Mouse (Mus musculus) cerebellum, postnatal 36 days (tissue): Measurements from ENCODE around the gene Calcr.
"Not testable (repeated sequence)": the region's sequence is repeated elsewhere in the genome, so short reads cannot be mapped to it uniquely, and the experiment has no call there.

Experiments
- DNase-seq, 2 experiments: peaks; one replicate each; pipeline ENCODE4 v3.0.0; 2021 to 2022; ENCODE audit warnings: mixed read lengths in 2 of 2

The Calcr gene

DNA sequence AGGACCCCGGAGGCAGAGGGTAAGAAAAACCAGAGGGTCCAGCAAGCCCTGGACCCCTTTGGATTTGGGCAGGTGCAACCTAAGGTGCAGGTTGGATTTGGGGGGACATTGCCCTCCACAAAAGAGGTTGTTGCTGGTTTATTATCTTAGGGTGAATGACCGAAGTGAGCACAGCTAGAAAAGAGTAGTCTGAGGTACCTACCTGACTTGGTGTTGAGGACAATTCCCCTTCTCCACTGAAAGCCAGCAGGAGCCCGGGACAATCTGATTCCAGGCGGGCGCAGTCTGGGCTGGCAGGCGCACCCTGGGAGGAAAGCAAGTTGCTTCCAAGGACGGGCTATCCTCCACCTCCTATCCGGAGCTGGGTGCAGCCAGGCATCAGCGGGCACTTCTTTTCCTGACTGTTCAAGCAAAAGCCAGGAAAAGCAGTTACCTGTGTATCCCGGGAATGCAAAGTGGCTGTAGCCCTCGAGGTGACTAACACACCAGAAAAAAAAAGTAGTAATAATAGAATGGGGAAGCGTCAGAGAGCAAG, at the start of gene Calcr:
Calcr (minus strand) TSS at position 485 of the 535 bp plus-strand sequence.
- DNase-seq: no peak

DNA sequence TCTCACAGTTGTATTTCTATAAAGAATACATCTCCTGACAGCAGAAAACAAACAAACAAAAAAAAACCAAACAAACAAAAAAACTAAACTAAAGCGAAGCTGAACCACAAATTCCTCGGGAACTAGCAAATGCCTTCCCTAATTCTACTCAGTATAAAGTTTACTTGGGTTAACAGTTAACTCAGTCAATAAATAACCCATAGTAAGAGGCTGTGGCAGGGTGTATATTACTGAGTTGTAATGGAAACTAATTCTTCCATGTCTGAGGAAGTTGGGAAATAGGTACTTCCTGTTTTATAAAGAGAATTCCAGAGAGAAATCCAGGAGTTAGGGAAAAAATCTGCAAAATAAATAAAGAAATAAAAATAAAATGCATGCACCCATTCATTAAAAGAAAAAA, 3.0 kb upstream of the Calcr start:
- no peak for DNase-seq

DNA sequence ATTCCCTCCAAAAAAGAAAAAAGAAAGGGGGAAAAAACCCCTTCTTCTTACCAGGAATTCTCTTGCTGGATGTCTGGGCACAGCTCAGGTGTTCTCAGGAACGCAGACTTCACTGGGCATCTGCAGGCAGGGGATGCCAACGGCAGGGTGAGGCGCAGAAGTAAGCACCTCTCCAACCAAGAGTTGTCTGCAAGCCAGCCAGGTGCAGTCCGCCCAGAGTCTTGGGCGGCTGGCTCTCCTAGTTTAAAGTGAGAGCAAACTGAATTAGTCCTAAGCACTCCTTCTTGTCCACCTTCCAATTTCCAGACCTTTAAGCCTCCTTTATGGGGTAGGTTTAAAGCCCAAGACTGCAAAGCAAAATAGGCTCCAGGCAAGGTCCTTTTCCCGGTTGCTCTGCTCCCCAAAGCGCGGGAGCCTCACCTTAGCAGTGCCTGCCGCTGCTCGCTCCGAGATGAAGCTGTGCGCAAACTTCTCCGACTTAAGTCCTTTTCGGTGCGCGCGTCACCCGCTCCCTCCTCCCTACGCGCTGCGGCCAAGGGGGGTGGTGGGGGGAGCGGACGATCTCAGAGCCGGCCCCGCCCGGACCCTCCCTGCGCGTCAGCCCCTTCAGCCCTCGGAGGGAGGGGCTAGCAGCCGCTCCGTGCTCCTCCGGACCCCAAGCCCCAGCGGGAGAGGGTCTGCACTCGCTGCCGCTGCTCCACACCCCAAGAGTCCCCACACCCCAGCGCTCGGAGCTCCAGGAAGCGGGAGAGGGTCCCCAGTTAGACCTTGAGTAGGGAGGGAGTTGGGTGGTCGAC, 1.1 kb downstream of the Calcr start:
- no peak for DNase-seq

DNA sequence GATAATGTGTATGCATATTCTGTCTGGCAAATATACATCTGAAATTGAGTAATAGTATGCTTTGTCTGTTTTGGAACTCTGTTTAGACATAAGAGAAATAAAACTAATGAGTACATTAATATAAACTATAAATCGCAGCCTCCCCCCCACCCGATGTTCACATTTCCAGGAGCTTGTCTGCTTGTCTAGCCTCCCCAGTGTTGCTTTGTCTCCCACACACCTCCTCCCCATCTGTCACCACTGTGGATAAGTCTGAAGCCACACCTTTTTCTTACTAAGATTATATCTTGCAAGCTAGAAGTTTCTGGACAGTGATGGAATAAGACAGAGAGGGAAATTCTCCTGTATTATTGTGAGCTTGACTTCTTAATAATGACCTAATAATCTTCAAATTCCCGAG, 12.9 kb downstream of the Calcr start:
- no peak for DNase-seq

DNA sequence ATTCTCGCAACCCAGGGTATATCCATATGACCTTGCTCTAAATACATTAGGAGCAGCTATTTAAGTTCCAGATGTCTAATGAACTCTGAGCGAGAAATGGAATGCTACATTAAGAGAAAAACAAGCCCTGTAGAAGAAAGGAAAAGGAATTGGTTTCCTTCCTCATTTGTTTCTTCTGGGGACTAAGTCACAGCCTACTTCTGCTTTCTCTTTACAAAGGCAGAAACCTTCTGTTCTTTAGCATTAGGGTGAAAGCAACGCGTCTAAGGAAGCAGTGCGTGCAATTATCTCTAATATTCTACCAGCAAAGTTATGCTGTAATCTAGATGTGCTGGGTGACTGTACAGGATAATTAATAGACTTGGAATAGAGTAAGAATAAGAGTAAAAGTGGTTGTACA, 14.9 kb downstream of the Calcr start:
- no peak for DNase-seq

DNA sequence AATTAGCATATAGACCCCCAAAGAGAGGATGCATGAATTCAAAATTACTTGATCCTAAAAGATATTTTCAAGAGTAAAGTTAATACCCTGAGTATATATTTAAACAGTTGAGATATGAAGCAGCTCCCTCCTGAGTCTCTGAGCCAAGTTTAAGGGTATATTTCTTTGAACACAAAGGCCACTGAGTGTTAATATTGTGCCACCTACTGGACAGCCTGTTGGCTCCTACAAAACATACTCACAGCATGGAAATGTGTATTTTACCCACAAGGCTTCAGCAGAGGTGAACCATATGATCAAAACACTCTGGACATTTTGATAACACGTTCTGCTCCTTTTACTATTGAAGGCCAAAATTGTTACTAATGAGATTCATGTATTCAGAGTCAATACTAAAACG, 19.0 kb downstream of the Calcr start:
- DNase-seq: no peak

DNA sequence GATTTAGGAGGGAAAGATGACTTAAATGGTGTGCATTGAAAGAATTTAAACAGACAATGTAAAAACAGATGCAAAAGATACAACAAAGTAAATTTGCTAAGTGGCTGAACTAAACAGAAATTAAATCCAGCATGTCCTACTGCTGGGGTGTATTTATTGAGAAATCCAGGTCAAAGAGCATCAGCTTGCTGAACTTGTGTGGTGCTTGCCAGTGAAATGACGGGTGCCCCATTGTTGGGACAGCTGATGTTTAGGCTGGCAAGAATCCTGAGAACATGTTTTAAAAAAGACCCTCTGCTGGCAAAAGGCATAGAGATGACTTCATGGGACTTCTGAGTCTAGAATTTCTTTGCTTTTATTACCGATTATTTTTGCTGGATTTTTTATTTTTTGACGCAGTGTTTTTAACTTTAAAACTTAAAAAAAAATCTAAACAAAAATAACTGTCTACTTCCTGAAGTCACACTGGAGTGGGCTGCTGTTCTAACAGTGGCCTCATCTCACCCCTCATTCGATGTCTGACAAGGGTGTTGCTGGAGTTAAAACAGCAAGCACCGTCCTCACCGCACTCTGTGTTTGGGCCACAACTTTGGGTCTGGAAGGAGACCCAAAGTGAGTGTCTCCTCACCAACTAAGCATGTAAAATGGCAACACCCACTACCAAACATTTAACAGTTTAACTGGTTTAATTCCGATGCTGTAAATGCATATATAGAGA, 22.4 kb downstream of the Calcr start:
- DNase-seq: no peak

DNA sequence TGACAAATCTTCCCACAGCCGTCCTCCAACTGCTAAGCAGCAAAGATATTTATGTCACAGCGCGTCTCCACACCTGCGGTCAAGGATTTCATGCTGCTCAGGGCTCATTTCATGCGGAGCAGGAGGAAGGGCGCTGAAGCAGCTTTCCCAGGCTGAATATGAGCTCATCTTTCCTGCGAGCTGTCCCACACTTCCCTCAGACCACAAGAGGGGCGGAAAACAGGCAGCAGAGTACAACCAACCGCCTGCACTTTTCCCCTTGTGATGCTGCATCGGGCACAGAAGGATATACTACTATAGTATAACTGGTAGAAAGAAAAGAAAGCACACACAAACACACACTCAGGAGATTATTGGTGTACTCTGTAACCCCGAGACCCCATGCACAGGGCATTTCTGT, 23.2 kb downstream of the Calcr start:
- DNase-seq: no peak

DNA sequence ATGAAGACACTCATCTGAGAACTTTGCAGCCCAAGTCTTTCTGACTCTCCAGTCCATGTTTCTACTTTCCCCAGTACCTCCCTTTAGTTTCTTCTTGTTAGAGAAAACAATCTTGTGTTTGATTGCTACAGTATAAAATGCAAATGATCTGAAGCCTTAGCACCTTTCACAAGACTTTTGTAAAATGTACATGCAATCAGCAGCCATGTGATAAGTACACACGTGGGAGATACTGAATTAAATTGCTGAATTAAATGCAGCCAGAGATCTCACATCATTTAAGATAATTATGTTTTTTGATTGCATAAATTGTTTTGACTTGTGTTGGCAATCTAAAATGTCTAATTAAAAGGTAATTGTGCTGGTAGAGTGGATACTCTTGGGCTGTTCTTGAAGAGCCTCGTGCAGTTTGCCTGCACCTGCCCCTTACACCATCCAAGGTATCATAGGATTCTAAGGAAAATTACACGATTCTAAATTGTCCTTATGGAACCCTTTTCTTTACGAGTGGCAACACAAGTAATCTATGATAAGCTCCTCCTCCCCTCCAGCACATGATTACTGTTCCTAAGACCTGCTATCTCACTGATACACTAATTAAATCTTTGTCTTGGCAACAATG, 34.2 kb downstream of the Calcr start:
- no peak for DNase-seq

DNA sequence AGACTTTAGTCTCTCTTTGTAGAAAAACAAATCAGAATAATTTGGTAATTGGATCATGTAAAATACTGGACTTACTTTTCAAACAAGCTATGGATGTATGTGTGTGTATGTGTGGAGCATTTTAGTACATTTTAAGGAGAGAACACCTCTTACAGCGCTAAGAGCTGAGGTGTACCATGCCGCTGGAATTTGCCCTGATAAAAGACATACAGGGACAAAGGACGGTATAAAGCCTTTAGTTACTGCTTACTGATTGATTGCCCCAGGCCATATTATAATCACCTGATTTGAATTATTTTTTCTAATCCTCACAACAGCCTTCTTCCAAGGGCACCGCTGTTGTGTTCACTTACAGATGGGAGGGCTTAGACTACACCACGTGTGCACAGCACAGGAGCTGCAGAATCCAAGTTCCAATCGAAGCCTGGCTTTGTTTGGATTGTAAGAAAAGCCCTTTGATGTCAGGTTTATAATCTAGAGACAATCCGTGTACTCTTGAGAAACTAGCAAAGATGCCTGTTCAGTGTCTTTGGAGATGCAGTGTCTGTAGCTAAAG, 76.3 kb downstream of the Calcr start:
- no peak for DNase-seq

DNA sequence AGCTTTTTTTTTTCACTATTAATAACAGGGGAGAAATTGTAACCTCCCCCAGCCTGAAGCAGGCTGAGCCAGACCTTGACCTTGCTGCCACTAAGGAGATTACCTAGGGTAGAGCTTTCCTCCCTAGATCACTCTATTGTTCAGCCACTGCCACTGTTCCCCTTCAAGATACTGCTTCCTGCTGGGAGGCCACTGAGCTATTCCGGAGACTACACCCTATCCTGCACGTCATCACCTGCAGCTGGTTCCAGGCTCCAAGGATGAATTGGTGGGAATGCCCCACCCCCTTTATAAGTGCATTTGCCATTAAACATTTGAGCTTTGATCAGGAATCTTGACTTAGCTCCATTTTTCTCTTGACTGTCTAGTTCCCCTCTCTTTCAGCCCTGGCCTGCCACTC, 86.2 kb downstream of the Calcr start:
- not testable (repeated sequence) for DNase-seq

DNA sequence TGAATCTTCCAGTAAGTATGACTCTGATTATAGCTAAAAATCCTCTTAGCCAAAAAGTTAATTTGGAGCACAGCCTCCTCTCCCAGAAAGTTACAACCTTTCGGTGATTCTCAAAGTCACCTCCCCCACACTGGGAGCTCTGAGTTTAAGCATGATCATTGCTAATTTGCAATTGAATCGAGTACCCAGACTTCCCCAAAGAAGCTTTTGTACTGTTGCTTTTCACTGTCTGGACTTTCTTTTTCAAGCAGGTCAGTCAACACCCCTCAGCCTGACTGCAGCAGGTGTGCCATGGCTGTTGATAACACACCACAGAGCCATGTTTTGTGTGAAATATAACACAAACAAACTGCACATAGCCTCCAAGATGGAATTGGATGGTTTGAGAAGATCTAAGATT, 86.7 kb downstream of the Calcr start:
- DNase-seq: no peak

DNA sequence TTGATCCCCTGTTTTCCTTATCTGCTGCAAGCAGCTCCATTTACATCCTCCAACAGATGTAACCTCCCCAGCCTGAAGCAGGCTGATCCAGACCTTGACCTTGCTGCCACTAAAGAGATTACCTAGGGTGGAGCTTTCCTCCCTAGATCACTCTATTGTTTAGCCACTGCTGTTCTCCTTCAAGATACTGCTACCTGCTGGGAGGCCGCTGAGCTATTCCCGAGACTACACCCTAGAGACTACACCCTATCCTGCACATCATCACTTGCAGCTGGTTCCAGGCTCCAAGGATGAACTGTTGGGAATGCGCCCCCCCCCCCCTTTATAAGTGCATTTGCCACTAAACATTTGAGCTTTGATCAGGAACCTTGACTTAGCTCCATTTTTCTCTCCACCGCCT, 92.6 kb downstream of the Calcr start:
- DNase-seq: not testable (repeated sequence)

DNA sequence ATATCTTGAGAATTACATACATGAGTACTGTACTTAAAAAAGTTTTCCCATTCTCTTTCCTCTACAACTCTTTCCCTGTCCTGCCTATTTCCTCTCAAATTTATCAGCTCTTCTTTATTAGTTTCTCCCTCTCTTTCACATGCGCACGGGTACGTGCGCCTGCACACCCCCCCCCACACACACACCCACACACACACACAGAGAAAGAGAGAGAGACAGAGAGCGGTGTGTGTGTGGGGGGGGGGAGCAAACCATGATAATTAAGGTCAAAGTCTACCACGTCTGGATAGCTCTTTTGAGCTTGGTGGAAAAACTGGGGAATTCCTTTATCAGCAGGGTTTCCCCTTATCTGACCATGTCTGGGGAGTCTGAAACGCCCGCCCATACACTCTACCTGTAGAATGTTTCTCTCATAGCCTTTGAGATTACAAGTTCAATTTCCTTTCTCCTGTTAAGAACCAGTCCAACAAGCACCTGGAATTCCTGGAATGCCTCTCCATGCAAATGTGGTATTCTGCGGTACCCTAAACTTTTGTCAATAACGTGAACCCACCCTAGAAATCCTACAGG, 100.3 kb downstream of the Calcr start:
- no peak for DNase-seq

DNA sequence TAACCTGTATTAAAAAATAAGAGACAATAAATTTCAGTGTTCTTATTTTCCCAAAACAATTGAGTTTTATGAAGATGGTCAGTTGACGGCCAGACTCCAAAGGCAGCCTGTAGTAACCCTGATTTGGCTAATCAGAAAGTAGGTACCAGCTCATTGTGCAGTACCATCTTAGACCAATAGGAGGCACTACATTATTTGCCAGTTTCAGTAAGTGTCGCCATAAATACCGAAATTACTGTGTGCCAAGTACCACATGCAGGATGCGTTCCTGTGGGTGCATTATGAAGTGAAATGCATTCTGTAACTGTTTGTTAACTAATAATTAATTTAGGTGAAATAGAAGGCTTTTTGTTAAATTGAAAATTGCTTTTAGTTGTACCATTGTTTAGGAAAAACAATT, 106.1 kb downstream of the Calcr start:
- no peak for DNase-seq
